Mouse (Mus musculus): ENCODE results near the gene Rab44. TPM values are rescaled to one million over a fixed set of nuclear protein-coding genes. Genes with fewer than 3 reads are reported as not detected.
A peak's percentile ranks its signal among the peaks of the same experiment; 100 is the strongest.

The Rab44 gene
- total and polyA plus RNA-seq, 2 experiments from 2014 or later: 0.20 to 1.2 TPM

- peaks cover 1% of the 10 kb centered on the region for H3K4me1 ChIP-seq (ENCODE audit: insufficient read depth, low read length)
- no peak overlapping the region for H3K9ac ChIP-seq (replicated peaks; ENCODE audit: low read length)
- H3K4me3 ChIP-seq (ENCODE audit: low read length): no peak overlapping the region
- 23% methylated on average over 14 of the region's 14 CpGs for WGBS
- H3K27me3 ChIP-seq (ENCODE audit: insufficient read depth, low read length): no peaks in the 10 kb centered on the region
- H3K27ac ChIP-seq: no peak overlapping the region
- H3K9me3 ChIP-seq (ENCODE audit: low read length): no peaks in the 10 kb centered on the region
- peak; percentile 60; the same call in 1 of the 2 replicates for ATAC-seq
- no peaks in the 10 kb centered on the region for H3K36me3 ChIP-seq (ENCODE audit: insufficient read depth, low read length)
- peak; percentile 87 for DNase-seq (ENCODE audit: low spot score)
- H3K4me2 ChIP-seq (ENCODE audit: low read depth, low read length): no peak overlapping the region
- TF ChIP-seq CTCF (IDR thresholded peaks at IDR 0.05; ENCODE audit: low read depth): peak; percentile 89
These were observed 57.2 kb downstream of the Rab44 start for GRCm38 (mm10) chr17:29171001-29171772.

- Histone ChIP-seq H3K9ac (replicated peaks; ENCODE audit: low read length) (no peak overlapping the region), H3K9me3 (ENCODE audit: low read length) (no peaks in the 10 kb centered on the region), H3K27ac (no peak overlapping the region), H3K4me2 (ENCODE audit: low read depth, low read length) (no peak overlapping the region), H3K4me1 (ENCODE audit: insufficient read depth, low read length) (peaks cover 8% of the 10 kb centered on the region), H3K4me3 (ENCODE audit: low read length) (no peak overlapping the region), H3K27me3 (ENCODE audit: insufficient read depth, low read length) (no peaks in the 10 kb centered on the region), H3K36me3 (ENCODE audit: insufficient read depth, low read length) (no peaks in the 10 kb centered on the region)
- no peak for TF ChIP-seq CTCF (IDR thresholded peaks at IDR 0.05; ENCODE audit: low read depth)
- 54% methylated on average over 10 of the region's 10 CpGs for WGBS
- ATAC-seq: no peak
- DNase-seq (ENCODE audit: low spot score): no peak
These were observed 58.1 kb downstream of the Rab44 start for GRCm38 (mm10) chr17:29172062-29172461.

- TF ChIP-seq CTCF (IDR thresholded peaks at IDR 0.05; ENCODE audit: low read depth): no peak
- no peak for DNase-seq (ENCODE audit: low spot score)
- no peak overlapping the region for H3K4me3 ChIP-seq (ENCODE audit: low read length)
- H3K9ac ChIP-seq (replicated peaks; ENCODE audit: low read length): no peak overlapping the region
- peaks cover 8% of the 10 kb centered on the region for H3K4me1 ChIP-seq (ENCODE audit: insufficient read depth, low read length)
- ATAC-seq: no peak
- H3K27ac ChIP-seq: no peak overlapping the region
- WGBS: 70% methylated on average over 8 of the region's 8 CpGs
- no peaks in the 10 kb centered on the region for H3K27me3 ChIP-seq (ENCODE audit: insufficient read depth, low read length)
- H3K36me3 ChIP-seq (ENCODE audit: insufficient read depth, low read length): no peaks in the 10 kb centered on the region
- H3K4me2 ChIP-seq (ENCODE audit: low read depth, low read length): no peak overlapping the region
- no peaks in the 10 kb centered on the region for H3K9me3 ChIP-seq (ENCODE audit: low read length)
These were observed 59.2 kb downstream of the Rab44 start for GRCm38 (mm10) chr17:29173165-29173564.

GRCm38 (mm10) chr17:29175693-29176092, 61.7 kb downstream of the Rab44 start:
- Histone ChIP-seq H3K27ac (0 out of 2 replicates have a peak overlapping the region, but pooled peaks have one; percentile 68), H3K4me3 (ENCODE audit: low read length) (no peak overlapping the region), H3K4me2 (ENCODE audit: low read depth, low read length) (no peak overlapping the region), H3K4me1 (ENCODE audit: insufficient read depth, low read length) (peaks cover 8% of the 10 kb centered on the region), H3K9ac (replicated peaks; ENCODE audit: low read length) (no peak overlapping the region), H3K9me3 (ENCODE audit: low read length) (no peaks in the 10 kb centered on the region), H3K27me3 (ENCODE audit: insufficient read depth, low read length) (no peaks in the 10 kb centered on the region), H3K36me3 (ENCODE audit: insufficient read depth, low read length) (no peaks in the 10 kb centered on the region)
- no peak for TF ChIP-seq CTCF (IDR thresholded peaks at IDR 0.05; ENCODE audit: low read depth)
- 62% methylated on average over 3 of the region's 3 CpGs for WGBS
- ATAC-seq (no peak), DNase-seq (ENCODE audit: low spot score) (no peak)

- peak; percentile 86 for TF ChIP-seq CTCF (IDR thresholded peaks at IDR 0.05; ENCODE audit: low read depth)
- DNase-seq (ENCODE audit: low spot score) (peak; percentile 93), ATAC-seq (peak; percentile 86)
- no peak overlapping the region for H3K4me2 ChIP-seq (ENCODE audit: low read depth, low read length)
- no peaks in the 10 kb centered on the region for H3K27me3 ChIP-seq (ENCODE audit: insufficient read depth, low read length)
- 12% methylated on average over 9 of the region's 9 CpGs for WGBS
- no peaks in the 10 kb centered on the region for H3K36me3 ChIP-seq (ENCODE audit: insufficient read depth, low read length)
- H3K9ac ChIP-seq (replicated peaks; ENCODE audit: low read length): 0 out of 2 replicates have a peak overlapping the region, but pooled peaks have one; percentile 5
- H3K4me3 ChIP-seq (ENCODE audit: low read length): no peak overlapping the region
- peaks cover 8% of the 10 kb centered on the region for H3K4me1 ChIP-seq (ENCODE audit: insufficient read depth, low read length)
- H3K9me3 ChIP-seq (ENCODE audit: low read length): no peaks in the 10 kb centered on the region
- H3K27ac ChIP-seq: peak overlapping the region; percentile 68; the same call in 1 of the 2 replicates
These were observed 62.7 kb downstream of the Rab44 start for GRCm38 (mm10) chr17:29176391-29177267.

GRCm38 (mm10) chr17:29178503-29179059, 64.6 kb downstream of the Rab44 start:
- Histone ChIP-seq H3K27ac (no peak overlapping the region), H3K9me3 (ENCODE audit: low read length) (no peaks in the 10 kb centered on the region), H3K4me1 (ENCODE audit: insufficient read depth, low read length) (peaks cover 8% of the 10 kb centered on the region), H3K4me2 (ENCODE audit: low read depth, low read length) (no peak overlapping the region), H3K4me3 (ENCODE audit: low read length) (no peak overlapping the region), H3K36me3 (ENCODE audit: insufficient read depth, low read length) (no peaks in the 10 kb centered on the region), H3K27me3 (ENCODE audit: insufficient read depth, low read length) (no peaks in the 10 kb centered on the region), H3K9ac (replicated peaks; ENCODE audit: low read length) (0 out of 2 replicates have a peak overlapping the region, but pooled peaks have one; percentile 1)
- WGBS: 63% methylated on average over 9 of the region's 9 CpGs
- ATAC-seq: no peak
- TF ChIP-seq CTCF (IDR thresholded peaks at IDR 0.05; ENCODE audit: low read depth): no peak
- DNase-seq (ENCODE audit: low spot score): no peak

Data from hindbrain, postnatal 0 days (tissue).